Mouse (Mus musculus): ENCODE results near the gene Zfp292.

Gene Zfp292

GRCm38 (mm10) chr4:34883366-34884029 is 738 bp upstream of the Zfp292 start:
- intact Hi-C loops (cut with DNase I) = no loop called here

- intact Hi-C loops (cut with DNase I) = no loop called here
These were observed 430 bp downstream of the Zfp292 start for GRCm38 (mm10) chr4:34882291-34882769.

- intact Hi-C loops (cut with DNase I) = no loop called here
These were observed 909 bp downstream of the Zfp292 start for GRCm38 (mm10) chr4:34881851-34882250.

GRCm38 (mm10) chr4:34880921-34881650 is 1.7 kb downstream of the Zfp292 start:
- intact Hi-C loops (cut with DNase I) = no loop called here

- intact Hi-C loops (cut with DNase I) = no loop called here
These were observed 8.5 kb downstream of the Zfp292 start for GRCm38 (mm10) chr4:34874234-34874633.

- intact Hi-C loops (cut with DNase I) = no loop called here
These were observed 9.8 kb downstream of the Zfp292 start for GRCm38 (mm10) chr4:34872896-34873495.

GRCm38 (mm10) chr4:34869813-34870212 is 12.9 kb downstream of the Zfp292 start:
- intact Hi-C loops (cut with DNase I) = no loop called here

- intact Hi-C loops (cut with DNase I) = no loop called here
These were observed 21.3 kb downstream of the Zfp292 start for GRCm38 (mm10) chr4:34861438-34861837.

- intact Hi-C loops (cut with DNase I) = no loop called here
These were observed 23.3 kb downstream of the Zfp292 start for GRCm38 (mm10) chr4:34859416-34859815.

GRCm38 (mm10) chr4:34858903-34859302 is 23.9 kb downstream of the Zfp292 start:
- intact Hi-C loops (cut with DNase I) = no loop called here

- intact Hi-C loops (cut with DNase I) = no loop called here
These were observed 26.8 kb downstream of the Zfp292 start for GRCm38 (mm10) chr4:34855966-34856365.

- intact Hi-C loops (cut with DNase I) = no loop called here
These were observed 30.7 kb downstream of the Zfp292 start for GRCm38 (mm10) chr4:34852051-34852450.

GRCm38 (mm10) chr4:34850156-34850555 is 32.6 kb downstream of the Zfp292 start:
- intact Hi-C loops (cut with DNase I) = no loop called here

- intact Hi-C loops (cut with DNase I) = no loop called here
These were observed 35.0 kb downstream of the Zfp292 start for GRCm38 (mm10) chr4:34847679-34848309.

GRCm38 (mm10) chr4:34843839-34844238 is 38.9 kb downstream of the Zfp292 start:
- intact Hi-C loops (cut with DNase I) = no loop called here

- intact Hi-C loops (cut with DNase I) = no loop called here
These were observed 39.9 kb downstream of the Zfp292 start for GRCm38 (mm10) chr4:34842826-34843225.

GRCm38 (mm10) chr4:34831496-34831895 is 51.3 kb downstream of the Zfp292 start:
- intact Hi-C loops (cut with DNase I) = no loop called here

GRCm38 (mm10) chr4:34829456-34829855 is 53.3 kb downstream of the Zfp292 start:
- intact Hi-C loops (cut with DNase I) = no loop called here

- intact Hi-C loops (cut with DNase I) = loop anchor here (5.0 kb wide), 1 partner anchor 63 kb away; no protein-coding TSS in a partner anchor
These were observed 58.9 kb downstream of the Zfp292 start for GRCm38 (mm10) chr4:34823901-34824300.

GRCm38 (mm10) chr4:34819904-34820303 is 62.9 kb downstream of the Zfp292 start:
- intact Hi-C loops (cut with DNase I) = loop anchor here (5.0 kb wide), 1 partner anchor 67 kb away; no protein-coding TSS in a partner anchor

GRCm38 (mm10) chr4:34801166-34802034 is 81.4 kb downstream of the Zfp292 start:
- intact Hi-C loops (cut with DNase I) = no loop called here

Measured in adrenal gland (tissue).